Mouse (Mus musculus) cerebellum, adult 2 months (tissue): ENCODE measurements at regions not wholly inside any gene's neighbourhood (a gene's known extent, or its start where the extent isn't known, plus 50 kb on each side); places are given as distances from the start of the nearest gene placed in this dataset.

Experiments used
- CTCF ChIP-seq: fragments of 200-500 bp; IDR thresholded peaks from 2 replicates; pipeline ENCODE4 v1.5.1; 2011; ENCODE audit warnings: low read depth, mild to moderate bottlenecking, control low read depth, low read length, moderate library complexity, borderline replicate concordance; ENCODE audit not compliant: insufficient read depth
- POLR2A ChIP-seq: fragments of 200-500 bp; IDR thresholded peaks from 2 replicates; pipeline ENCODE4 v1.6.1; 2011; ENCODE audit warnings: low read length, control low read depth, borderline replicate concordance; ENCODE audit not compliant: insufficient read depth

DNA sequence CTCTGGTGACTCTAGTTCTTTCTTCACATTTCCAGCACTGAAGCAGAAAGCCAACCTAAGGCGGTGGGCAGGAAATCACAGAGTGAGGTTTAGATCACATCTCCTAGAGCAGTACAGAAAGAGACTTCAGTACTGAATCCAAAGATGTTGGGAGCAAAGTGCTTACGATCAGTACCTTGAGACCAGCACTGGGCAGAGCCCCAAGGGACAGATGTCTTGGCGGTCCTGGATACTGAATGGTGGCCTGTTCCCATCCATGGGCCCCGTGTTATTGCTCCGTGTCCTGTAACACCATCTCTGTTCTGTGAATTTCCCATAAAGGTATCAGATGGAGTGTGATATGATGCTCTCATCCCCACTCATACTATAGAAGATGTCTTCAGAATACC is 353.5 kb upstream of the Nfe2l3 start:
- no peak for TF ChIP-seq CTCF
- TF ChIP-seq POLR2A = no peak
